Mouse (Mus musculus): ENCODE results near the gene Ctps. TPM values are rescaled to one million over a fixed set of nuclear protein-coding genes. Genes with fewer than 3 reads are reported as not detected.

Gene Ctps
- polyA plus RNA-seq, 1 experiment: 130 TPM

GRCm38 (mm10) chr4:120565726-120566125, 4.3 kb downstream of the Ctps start:
- Histone ChIP-seq H3K36me3 (ENCODE audit: control insufficient read depth, insufficient read depth, low read length, poor library complexity, severe bottlenecking) (peaks cover 38% of the 10 kb centered on the region), H3K27ac (ENCODE audit: insufficient read depth, low read length) (no peak overlapping the region)
- TF ChIP-seq EP300 (IDR thresholded peaks at IDR 0.05; ENCODE audit: insufficient read depth, low read depth, low read length) (no peak), CTCF (IDR thresholded peaks at IDR 0.05; ENCODE audit: low read depth, low read length) (no peak), POLR2A (IDR thresholded peaks at IDR 0.05; ENCODE audit: insufficient read depth, low read length) (no peak)

GRCm38 (mm10) chr4:120556592-120556991, 13.5 kb downstream of the Ctps start:
- Histone ChIP-seq H3K9ac (ENCODE audit: low read depth, poor library complexity, severe bottlenecking) (no peak overlapping the region), H3K4me1 (ENCODE audit: control insufficient read depth, insufficient read depth, low read length) (no peaks in the 10 kb centered on the region), H3K4me3 (ENCODE audit: low read depth, low read length) (no peak overlapping the region), H3K9me3 (replicated peaks; ENCODE audit: control insufficient read depth, insufficient read depth, low read length, poor library complexity, severe bottlenecking) (no peaks in the 10 kb centered on the region), H3K36me3 (ENCODE audit: control insufficient read depth, insufficient read depth, low read length, poor library complexity, severe bottlenecking) (peaks cover 87% of the 10 kb centered on the region), H3K27ac (ENCODE audit: insufficient read depth, low read length) (no peak overlapping the region), H3K27me3 (ENCODE audit: control insufficient read depth, insufficient read depth, low read length, poor library complexity, severe bottlenecking) (no peaks in the 10 kb centered on the region)
- no peak for TF ChIP-seq EP300 (IDR thresholded peaks at IDR 0.05; ENCODE audit: insufficient read depth, low read depth, low read length)
- TF ChIP-seq POLR2A (IDR thresholded peaks at IDR 0.05; ENCODE audit: insufficient read depth, low read length): no peak
- no peak for TF ChIP-seq CTCF (IDR thresholded peaks at IDR 0.05; ENCODE audit: low read depth, low read length)

More at GRCm38 (mm10) chr4:120565726-120566125, 4.3 kb downstream of the Ctps start:
- no peaks in the 10 kb centered on the region for H3K27me3 ChIP-seq (ENCODE audit: control insufficient read depth, insufficient read depth, low read length, poor library complexity, severe bottlenecking)
- no peak overlapping the region for H3K4me3 ChIP-seq (ENCODE audit: low read depth, low read length)
- H3K4me1 ChIP-seq (ENCODE audit: control insufficient read depth, insufficient read depth, low read length): no peaks in the 10 kb centered on the region
- no peaks in the 10 kb centered on the region for H3K9me3 ChIP-seq (replicated peaks; ENCODE audit: control insufficient read depth, insufficient read depth, low read length, poor library complexity, severe bottlenecking)
- no peak overlapping the region for H3K9ac ChIP-seq (ENCODE audit: low read depth, poor library complexity, severe bottlenecking)

GRCm38 (mm10) chr4:120544896-120545295, 25.2 kb downstream of the Ctps start:
- no peak overlapping the region for H3K27ac ChIP-seq (ENCODE audit: insufficient read depth, low read length)
- H3K9ac ChIP-seq (ENCODE audit: low read depth, poor library complexity, severe bottlenecking): no peak overlapping the region
- no peaks in the 10 kb centered on the region for H3K9me3 ChIP-seq (replicated peaks; ENCODE audit: control insufficient read depth, insufficient read depth, low read length, poor library complexity, severe bottlenecking)
- H3K27me3 ChIP-seq (ENCODE audit: control insufficient read depth, insufficient read depth, low read length, poor library complexity, severe bottlenecking): no peaks in the 10 kb centered on the region
- H3K4me3 ChIP-seq (ENCODE audit: low read depth, low read length): no peak overlapping the region
- TF ChIP-seq CTCF (IDR thresholded peaks at IDR 0.05; ENCODE audit: low read depth, low read length) (no peak), POLR2A (IDR thresholded peaks at IDR 0.05; ENCODE audit: insufficient read depth, low read length) (no peak), EP300 (IDR thresholded peaks at IDR 0.05; ENCODE audit: insufficient read depth, low read depth, low read length) (no peak)
- peaks cover 80% of the 10 kb centered on the region for H3K36me3 ChIP-seq (ENCODE audit: control insufficient read depth, insufficient read depth, low read length, poor library complexity, severe bottlenecking)
- H3K4me1 ChIP-seq (ENCODE audit: control insufficient read depth, insufficient read depth, low read length): no peaks in the 10 kb centered on the region

- Histone ChIP-seq H3K4me3 (ENCODE audit: low read depth, low read length) (no peak overlapping the region), H3K36me3 (ENCODE audit: control insufficient read depth, insufficient read depth, low read length, poor library complexity, severe bottlenecking) (peaks cover 38% of the 10 kb centered on the region), H3K4me1 (ENCODE audit: control insufficient read depth, insufficient read depth, low read length) (no peaks in the 10 kb centered on the region), H3K27ac (ENCODE audit: insufficient read depth, low read length) (no peak overlapping the region), H3K9me3 (replicated peaks; ENCODE audit: control insufficient read depth, insufficient read depth, low read length, poor library complexity, severe bottlenecking) (no peaks in the 10 kb centered on the region), H3K27me3 (ENCODE audit: control insufficient read depth, insufficient read depth, low read length, poor library complexity, severe bottlenecking) (no peaks in the 10 kb centered on the region), H3K9ac (ENCODE audit: low read depth, poor library complexity, severe bottlenecking) (no peak overlapping the region)
- TF ChIP-seq POLR2A (IDR thresholded peaks at IDR 0.05; ENCODE audit: insufficient read depth, low read length): no peak
- TF ChIP-seq EP300 (IDR thresholded peaks at IDR 0.05; ENCODE audit: insufficient read depth, low read depth, low read length): no peak
- TF ChIP-seq CTCF (IDR thresholded peaks at IDR 0.05; ENCODE audit: low read depth, low read length): no peak
Measured at GRCm38 (mm10) chr4:120538664-120539063, 31.4 kb downstream of the Ctps start.

GRCm38 (mm10) chr4:120531986-120532385, 38.1 kb downstream of the Ctps start, which contains the start of gene Slfnl1:
Slfnl1 (plus strand) TSS chr4:120532231.
- H3K9me3 ChIP-seq (replicated peaks; ENCODE audit: control insufficient read depth, insufficient read depth, low read length, poor library complexity, severe bottlenecking): no peaks in the 10 kb centered on the region
- H3K4me3 ChIP-seq (ENCODE audit: low read depth, low read length): no peak within 1 kb of the TSS
- H3K36me3 ChIP-seq (ENCODE audit: control insufficient read depth, insufficient read depth, low read length, poor library complexity, severe bottlenecking): no peaks in the 10 kb centered on the region
- no peaks in the 10 kb centered on the region for H3K27me3 ChIP-seq (ENCODE audit: control insufficient read depth, insufficient read depth, low read length, poor library complexity, severe bottlenecking)
- H3K27ac ChIP-seq (ENCODE audit: insufficient read depth, low read length): no peak within 1 kb of the TSS
- no peaks in the 10 kb centered on the region for H3K4me1 ChIP-seq (ENCODE audit: control insufficient read depth, insufficient read depth, low read length)
- no peak for TF ChIP-seq POLR2A (IDR thresholded peaks at IDR 0.05; ENCODE audit: insufficient read depth, low read length)
- no peak for TF ChIP-seq CTCF (IDR thresholded peaks at IDR 0.05; ENCODE audit: low read depth, low read length)
- TF ChIP-seq EP300 (IDR thresholded peaks at IDR 0.05; ENCODE audit: insufficient read depth, low read depth, low read length): no peak
- no peak within 1 kb of the TSS for H3K9ac ChIP-seq (ENCODE audit: low read depth, poor library complexity, severe bottlenecking)

DNA sequence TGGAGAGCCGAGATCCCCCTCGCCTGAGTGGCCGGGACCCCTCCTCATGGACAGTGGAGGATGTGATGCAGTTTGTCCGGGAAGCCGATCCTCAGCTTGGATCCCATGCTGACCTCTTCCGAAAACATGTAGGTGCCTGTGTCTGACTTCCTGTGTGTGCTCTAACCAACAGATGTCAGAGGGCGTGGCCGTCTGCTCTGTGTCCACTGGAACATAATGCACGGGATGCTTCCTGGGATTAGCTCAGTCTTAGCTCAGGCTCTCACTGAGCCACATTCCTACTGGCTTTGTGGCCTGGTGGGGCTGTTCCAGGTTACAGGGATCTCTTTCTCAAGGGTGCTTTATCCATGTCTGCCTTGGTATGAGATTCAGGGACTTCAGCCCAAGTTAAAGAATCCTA, 41.9 kb downstream of the Ctps start:
- H3K36me3 ChIP-seq (ENCODE audit: control insufficient read depth, insufficient read depth, low read length, poor library complexity, severe bottlenecking): no peaks in the 10 kb centered on the region
- no peak overlapping the region for H3K27ac ChIP-seq (ENCODE audit: insufficient read depth, low read length)

More for the DNA sequence above, 41.9 kb downstream of the Ctps start:
- H3K9ac ChIP-seq (ENCODE audit: low read depth, poor library complexity, severe bottlenecking): no peak overlapping the region
- H3K9me3 ChIP-seq (replicated peaks; ENCODE audit: control insufficient read depth, insufficient read depth, low read length, poor library complexity, severe bottlenecking): no peaks in the 10 kb centered on the region
- H3K27me3 ChIP-seq (ENCODE audit: control insufficient read depth, insufficient read depth, low read length, poor library complexity, severe bottlenecking): no peaks in the 10 kb centered on the region
- TF ChIP-seq EP300 (IDR thresholded peaks at IDR 0.05; ENCODE audit: insufficient read depth, low read depth, low read length): no peak
- TF ChIP-seq CTCF (IDR thresholded peaks at IDR 0.05; ENCODE audit: low read depth, low read length): no peak
- TF ChIP-seq POLR2A (IDR thresholded peaks at IDR 0.05; ENCODE audit: insufficient read depth, low read length): no peak
- no peak overlapping the region for H3K4me3 ChIP-seq (ENCODE audit: low read depth, low read length)
- no peaks in the 10 kb centered on the region for H3K4me1 ChIP-seq (ENCODE audit: control insufficient read depth, insufficient read depth, low read length)

Measured in ES-Bruce4 (cell line).